Mouse (Mus musculus) layer of hippocampus, adult 8-10 months (tissue): ENCODE measurements around the gene Slc22a6. TPM values are rescaled to one million over a fixed set of nuclear protein-coding genes. Genes with fewer than 3 reads are reported as not detected.

ENCODE experiments used
- total RNA-seq, 4 experiments: library from RNA; stranded (reverse); gene quantifications; 2 replicates each; pipeline ENCODE4 v1.2.4; 2022

Gene Slc22a6
- total RNA-seq, 4 experiments from 2014 or later = 3.5 to 4.4 (median 4.1) TPM

Other genes starting within 250 kb of the Slc22a6 start
- not detected for gene Slc22a30, start 212.9 kb upstream of the Slc22a6 start, total RNA-seq
- 10 to 100 TPM; 10.6 to 12.2 (median 11.5) TPM for gene Slc22a8, start 26.8 kb upstream of the Slc22a6 start, total RNA-seq
- gene Chrm1, start 45.8 kb downstream of the Slc22a6 start, total RNA-seq = 100 to 1,000 TPM; 160 to 164 (median 161) TPM
- gene Slc3a2, start 105.3 kb downstream of the Slc22a6 start, total RNA-seq = 100 to 1,000 TPM; 157 to 169 (median 162) TPM
- 10 to 100 TPM; 44.0 to 45.3 (median 44.3) TPM for gene Wdr74, start 117.8 kb downstream of the Slc22a6 start, total RNA-seq
- gene 1700092M07Rik, start 122.7 kb downstream of the Slc22a6 start, total RNA-seq = 1 to 10 TPM in 3 of 4 experiments, not detected in 1; 2.0 to 3.3 (median 2.4) TPM
- gene Stx5a, start 123.4 kb downstream of the Slc22a6 start, total RNA-seq = 10 to 100 TPM; 65.3 to 91.2 (median 76.1) TPM
- 100 to 1,000 TPM in 2 of 4 experiments, 10 to 100 TPM in 2; 80.5 to 120 (median 102) TPM for gene Nxf1, start 139.0 kb downstream of the Slc22a6 start, total RNA-seq
- gene Tmem223, start 153.0 kb downstream of the Slc22a6 start, total RNA-seq = 10 to 100 TPM; 61.3 to 77.8 (median 72.8) TPM
- gene Tmem179b, start 156.4 kb downstream of the Slc22a6 start, total RNA-seq = 10 to 100 TPM; 10.1 to 17.5 (median 13.1) TPM
- 10 to 100 TPM; 14.7 to 20.1 (median 18.2) TPM for gene Taf6l, start 168.4 kb downstream of the Slc22a6 start, total RNA-seq
- 100 to 1,000 TPM; 101 to 122 (median 109) TPM for gene Polr2g, start 180.5 kb downstream of the Slc22a6 start, total RNA-seq
- gene Zbtb3, start 184.5 kb downstream of the Slc22a6 start, total RNA-seq = 1 to 10 TPM; 5.2 to 7.9 (median 5.4) TPM
- 10 to 100 TPM; 36.4 to 45.1 (median 40.1) TPM for gene Ttc9c, start 201.3 kb downstream of the Slc22a6 start, total RNA-seq
- 100 to 1,000 TPM; 113 to 126 (median 120) TPM for gene Hnrnpul2, start 202.0 kb downstream of the Slc22a6 start, total RNA-seq
- not detected for gene AC129217.1, start 211.7 kb downstream of the Slc22a6 start, total RNA-seq
- 100 to 1,000 TPM in 3 of 4 experiments, 10 to 100 TPM in 1; 98.1 to 115 (median 106) TPM for gene Bscl2, start 219.4 kb downstream of the Slc22a6 start, total RNA-seq
- gene Gng3, start 221.2 kb downstream of the Slc22a6 start, total RNA-seq = 100 to 1,000 TPM; 125 to 148 (median 143) TPM
- under 1 TPM; 0.45 to 0.74 (median 0.55) TPM for gene Lrrn4cl, start 232.7 kb downstream of the Slc22a6 start, total RNA-seq